Mouse (Mus musculus): Measurements from ENCODE around the gene Npr3. TPM values are rescaled to one million over a fixed set of nuclear protein-coding genes. Genes with fewer than 3 reads are reported as not detected.
"Not testable (repeated sequence)": the region's sequence is repeated elsewhere in the genome, so short reads cannot be mapped to it uniquely, and the experiment has no call there.

Gene Npr3
- polyA plus RNA-seq, 1 experiment: 1.4 TPM

- no peak for DNase-seq
- 89% methylated on average over 6 of the region's 6 CpGs for WGBS
- Histone ChIP-seq H3K27me3 (ENCODE audit: control insufficient read depth, insufficient read depth, low read length) (no peaks in the 10 kb centered on the region), H3K4me1 (replicated peaks; ENCODE audit: control insufficient read depth, insufficient read depth, low read length) (no peaks in the 10 kb centered on the region), H3K27ac (ENCODE audit: control insufficient read depth, insufficient read depth, low read length) (no peak overlapping the region), H3K36me3 (ENCODE audit: control insufficient read depth, insufficient read depth, low read length) (no peaks in the 10 kb centered on the region), H3K4me3 (ENCODE audit: control insufficient read depth, insufficient read depth, low read length) (no peak overlapping the region)
- TF ChIP-seq CTCF (IDR thresholded peaks at IDR 0.05; ENCODE audit: borderline replicate concordance, control insufficient read depth, extremely low read depth, insufficient read depth, low read length, poor library complexity) (no peak), POLR2A (IDR thresholded peaks at IDR 0.05; ENCODE audit: control insufficient read depth, extremely low read depth, insufficient read depth, low read length, poor library complexity) (no peak)
Measured at GRCm38 (mm10) chr15:11844115-11844514, 63.0 kb downstream of the Npr3 start.

GRCm38 (mm10) chr15:11841828-11842227 is 65.3 kb downstream of the Npr3 start:
- Histone ChIP-seq H3K27ac (ENCODE audit: control insufficient read depth, insufficient read depth, low read length) (no peak overlapping the region), H3K27me3 (ENCODE audit: control insufficient read depth, insufficient read depth, low read length) (no peaks in the 10 kb centered on the region), H3K4me1 (replicated peaks; ENCODE audit: control insufficient read depth, insufficient read depth, low read length) (no peaks in the 10 kb centered on the region), H3K36me3 (ENCODE audit: control insufficient read depth, insufficient read depth, low read length) (no peaks in the 10 kb centered on the region), H3K4me3 (ENCODE audit: control insufficient read depth, insufficient read depth, low read length) (no peak overlapping the region)
- no peak for DNase-seq
- TF ChIP-seq POLR2A (IDR thresholded peaks at IDR 0.05; ENCODE audit: control insufficient read depth, extremely low read depth, insufficient read depth, low read length, poor library complexity): no peak
- no peak for TF ChIP-seq CTCF (IDR thresholded peaks at IDR 0.05; ENCODE audit: borderline replicate concordance, control insufficient read depth, extremely low read depth, insufficient read depth, low read length, poor library complexity)
- 81% methylated on average over 4 of the region's 4 CpGs for WGBS

GRCm38 (mm10) chr15:11835913-11836312 is 71.2 kb downstream of the Npr3 start:
- no peaks in the 10 kb centered on the region for H3K36me3 ChIP-seq (ENCODE audit: control insufficient read depth, insufficient read depth, low read length)
- TF ChIP-seq POLR2A (IDR thresholded peaks at IDR 0.05; ENCODE audit: control insufficient read depth, extremely low read depth, insufficient read depth, low read length, poor library complexity) (no peak), CTCF (IDR thresholded peaks at IDR 0.05; ENCODE audit: borderline replicate concordance, control insufficient read depth, extremely low read depth, insufficient read depth, low read length, poor library complexity) (no peak)
- WGBS: 86% methylated on average over 1 of the region's 1 CpGs
- no peak overlapping the region for H3K27ac ChIP-seq (ENCODE audit: control insufficient read depth, insufficient read depth, low read length)
- no peak for DNase-seq
- H3K4me1 ChIP-seq (replicated peaks; ENCODE audit: control insufficient read depth, insufficient read depth, low read length): no peaks in the 10 kb centered on the region
- no peaks in the 10 kb centered on the region for H3K27me3 ChIP-seq (ENCODE audit: control insufficient read depth, insufficient read depth, low read length)
- no peak overlapping the region for H3K4me3 ChIP-seq (ENCODE audit: control insufficient read depth, insufficient read depth, low read length)

- DNase-seq; H3K4me1 ChIP-seq (replicated peaks; ENCODE audit: control insufficient read depth, insufficient read depth, low read length); H3K27me3 ChIP-seq (ENCODE audit: control insufficient read depth, insufficient read depth, low read length); H3K36me3 ChIP-seq (ENCODE audit: control insufficient read depth, insufficient read depth, low read length); H3K27ac ChIP-seq (ENCODE audit: control insufficient read depth, insufficient read depth, low read length); H3K4me3 ChIP-seq (ENCODE audit: control insufficient read depth, insufficient read depth, low read length): not testable (repeated sequence)
- 76% methylated on average over 6 of the region's 6 CpGs for WGBS
Measured at GRCm38 (mm10) chr15:11822347-11822746, 84.7 kb downstream of the Npr3 start.

GRCm38 (mm10) chr15:11815551-11815950 is 91.5 kb downstream of the Npr3 start:
- H3K4me1 ChIP-seq (replicated peaks; ENCODE audit: control insufficient read depth, insufficient read depth, low read length): no peaks in the 10 kb centered on the region
- H3K36me3 ChIP-seq (ENCODE audit: control insufficient read depth, insufficient read depth, low read length): no peaks in the 10 kb centered on the region
- no peaks in the 10 kb centered on the region for H3K27me3 ChIP-seq (ENCODE audit: control insufficient read depth, insufficient read depth, low read length)
- no peak for DNase-seq
- no peak overlapping the region for H3K4me3 ChIP-seq (ENCODE audit: control insufficient read depth, insufficient read depth, low read length)
- WGBS: 84% methylated on average over 4 of the region's 4 CpGs
- no peak overlapping the region for H3K27ac ChIP-seq (ENCODE audit: control insufficient read depth, insufficient read depth, low read length)
- no peak for TF ChIP-seq POLR2A (IDR thresholded peaks at IDR 0.05; ENCODE audit: control insufficient read depth, extremely low read depth, insufficient read depth, low read length, poor library complexity)
- no peak for TF ChIP-seq CTCF (IDR thresholded peaks at IDR 0.05; ENCODE audit: borderline replicate concordance, control insufficient read depth, extremely low read depth, insufficient read depth, low read length, poor library complexity)

GRCm38 (mm10) chr15:11803576-11803975 is 103.5 kb downstream of the Npr3 start:
- 70% methylated on average over 4 of the region's 4 CpGs for WGBS
- TF ChIP-seq POLR2A (IDR thresholded peaks at IDR 0.05; ENCODE audit: control insufficient read depth, extremely low read depth, insufficient read depth, low read length, poor library complexity): no peak
- no peak for TF ChIP-seq CTCF (IDR thresholded peaks at IDR 0.05; ENCODE audit: borderline replicate concordance, control insufficient read depth, extremely low read depth, insufficient read depth, low read length, poor library complexity)
- no peak for DNase-seq
- Histone ChIP-seq H3K4me3 (ENCODE audit: control insufficient read depth, insufficient read depth, low read length) (no peak overlapping the region), H3K27ac (ENCODE audit: control insufficient read depth, insufficient read depth, low read length) (no peak overlapping the region), H3K36me3 (ENCODE audit: control insufficient read depth, insufficient read depth, low read length) (no peaks in the 10 kb centered on the region), H3K4me1 (replicated peaks; ENCODE audit: control insufficient read depth, insufficient read depth, low read length) (no peaks in the 10 kb centered on the region), H3K27me3 (ENCODE audit: control insufficient read depth, insufficient read depth, low read length) (no peaks in the 10 kb centered on the region)

- 49% methylated on average over 13 of the region's 13 CpGs for WGBS
- no peaks in the 10 kb centered on the region for H3K4me1 ChIP-seq (replicated peaks; ENCODE audit: control insufficient read depth, insufficient read depth, low read length)
- no peak for TF ChIP-seq CTCF (IDR thresholded peaks at IDR 0.05; ENCODE audit: borderline replicate concordance, control insufficient read depth, extremely low read depth, insufficient read depth, low read length, poor library complexity)
- no peak for TF ChIP-seq POLR2A (IDR thresholded peaks at IDR 0.05; ENCODE audit: control insufficient read depth, extremely low read depth, insufficient read depth, low read length, poor library complexity)
- no peak for DNase-seq
- no peaks in the 10 kb centered on the region for H3K27me3 ChIP-seq (ENCODE audit: control insufficient read depth, insufficient read depth, low read length)
- H3K36me3 ChIP-seq (ENCODE audit: control insufficient read depth, insufficient read depth, low read length): no peaks in the 10 kb centered on the region
- no peak overlapping the region for H3K4me3 ChIP-seq (ENCODE audit: control insufficient read depth, insufficient read depth, low read length)
- no peak overlapping the region for H3K27ac ChIP-seq (ENCODE audit: control insufficient read depth, insufficient read depth, low read length)
Measured at GRCm38 (mm10) chr15:11801863-11802722, 105.0 kb downstream of the Npr3 start.
